Mouse (Mus musculus) liver, postnatal 0 days (tissue): ENCODE results near the gene Fam133b.
"Not testable (repeated sequence)": the region's sequence is repeated elsewhere in the genome, so short reads cannot be mapped to it uniquely, and the experiment has no call there.

ENCODE experiments used
- CTCF ChIP-seq: sonication (generic); IDR thresholded peaks from 2 replicates; pipeline ENCODE4 v1.5.1; 2016; ENCODE audit warnings: antibody characterized with exemption, low read depth
- EP300 ChIP-seq: IDR thresholded peaks from 2 replicates; pipeline ENCODE4 v1.6.1; 2016; ENCODE audit warnings: antibody characterized with exemption, low read depth, mild to moderate bottlenecking

- not testable (repeated sequence) for TF ChIP-seq EP300, CTCF
Measured at GRCm38 (mm10) chr5:3532048-3532447, 11.6 kb upstream of the Fam133b start.
